Mouse (Mus musculus) urinary bladder, postnatal 25 days (tissue): Measurements from ENCODE around the gene P3h3.
A peak's percentile ranks its signal among the peaks of the same experiment; 100 is the strongest.

Experiments
- DNase-seq: peaks from one replicate; pipeline ENCODE4 v3.0.0; 2022; ENCODE audit warnings: low spot score

P3h3 gene

DNA sequence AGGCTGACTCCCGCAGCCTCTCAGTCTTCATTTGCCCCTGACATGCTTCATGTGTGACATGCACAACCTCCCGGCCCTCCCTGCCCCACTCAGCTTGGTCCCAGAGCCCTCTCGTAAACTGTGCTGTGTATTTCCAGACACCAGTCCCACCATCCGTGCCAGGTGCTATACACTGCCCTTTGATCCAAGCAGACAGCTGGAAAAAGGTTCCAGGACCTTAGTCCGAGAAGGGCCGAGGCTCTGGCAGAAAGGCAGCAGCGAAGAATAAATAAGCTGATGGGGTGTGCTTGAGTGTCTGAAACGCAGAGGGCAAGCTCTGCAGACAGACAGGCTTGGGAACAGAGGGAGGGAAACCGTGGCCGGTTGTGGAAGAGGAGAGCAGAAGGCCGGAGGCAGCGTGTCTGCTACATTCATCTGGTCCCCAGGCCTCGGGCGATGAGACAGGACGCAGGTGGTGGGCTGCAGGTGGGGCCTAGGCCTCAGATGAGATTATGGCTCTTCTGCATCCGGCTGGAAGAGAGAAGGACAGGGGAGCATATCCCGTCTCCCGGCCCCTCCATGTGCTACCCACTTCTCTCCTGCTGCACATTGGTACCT is 8.3 kb upstream of the P3h3 start:
- no peak for DNase-seq

DNA sequence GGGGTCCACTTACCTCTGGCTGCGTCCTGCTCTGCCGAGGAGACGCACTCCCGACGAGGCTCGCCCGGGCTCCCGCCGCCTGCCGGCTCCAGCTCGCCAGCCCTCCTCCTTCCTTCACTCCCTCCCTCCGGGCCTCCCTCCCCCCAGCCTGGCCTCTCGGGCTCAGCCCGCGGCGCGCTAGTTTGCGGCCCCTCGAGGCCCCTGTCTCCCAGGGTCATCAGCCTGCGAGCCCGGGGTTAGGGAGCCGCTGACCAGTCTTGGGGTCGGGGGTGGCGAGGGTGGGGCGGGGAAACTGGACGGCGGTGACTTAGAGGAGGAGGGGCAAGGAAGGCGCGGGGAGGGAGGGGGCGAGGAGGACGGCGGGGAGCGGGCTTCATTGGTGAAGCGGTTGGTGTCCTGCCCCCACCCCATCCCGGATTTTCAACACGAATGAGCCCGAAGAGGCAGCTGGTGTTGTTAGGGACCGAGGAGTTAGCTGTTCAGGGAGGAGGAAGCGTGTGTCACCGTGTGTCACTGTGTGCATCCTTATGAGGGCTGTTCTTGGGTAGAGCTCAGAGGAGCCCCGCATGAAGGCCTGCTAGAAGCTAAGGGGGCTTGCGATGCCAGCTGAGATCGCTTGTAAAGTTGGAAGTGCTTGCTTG is 6.2 kb upstream of the P3h3 start, which contains the start of gene Gpr162:
TSS of gene Gpr162 (minus strand) at position 326 of the 641 bp plus-strand sequence.
- peak; percentile 60 for DNase-seq

DNA sequence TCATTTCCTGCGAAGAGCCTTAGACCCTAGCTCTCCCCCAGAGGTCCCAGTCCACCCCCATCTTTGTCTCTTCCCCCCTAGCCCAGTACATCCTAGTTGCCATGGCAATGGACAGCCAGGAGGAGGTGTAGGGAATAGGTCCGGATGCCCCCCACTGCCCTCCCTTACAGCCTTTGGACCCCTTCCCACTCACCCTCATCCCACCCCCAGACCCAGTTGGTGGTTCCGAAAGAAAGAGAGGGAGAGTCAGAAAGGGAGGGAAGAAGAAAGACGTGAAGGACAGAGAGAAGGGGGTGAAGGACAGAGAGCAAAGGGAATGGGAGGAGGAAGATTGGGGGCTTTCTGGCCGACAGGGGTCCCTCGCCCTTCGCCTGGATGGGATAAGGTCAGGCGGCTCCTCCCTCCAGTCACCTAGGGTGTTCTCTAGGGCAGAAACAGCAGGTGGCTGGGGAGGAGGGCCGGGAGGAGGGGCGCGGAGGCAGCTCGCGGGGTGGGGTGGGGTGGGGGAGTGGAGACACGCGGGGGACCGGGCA is 5.6 kb upstream of the P3h3 start:
- DNase-seq = no peak

DNA sequence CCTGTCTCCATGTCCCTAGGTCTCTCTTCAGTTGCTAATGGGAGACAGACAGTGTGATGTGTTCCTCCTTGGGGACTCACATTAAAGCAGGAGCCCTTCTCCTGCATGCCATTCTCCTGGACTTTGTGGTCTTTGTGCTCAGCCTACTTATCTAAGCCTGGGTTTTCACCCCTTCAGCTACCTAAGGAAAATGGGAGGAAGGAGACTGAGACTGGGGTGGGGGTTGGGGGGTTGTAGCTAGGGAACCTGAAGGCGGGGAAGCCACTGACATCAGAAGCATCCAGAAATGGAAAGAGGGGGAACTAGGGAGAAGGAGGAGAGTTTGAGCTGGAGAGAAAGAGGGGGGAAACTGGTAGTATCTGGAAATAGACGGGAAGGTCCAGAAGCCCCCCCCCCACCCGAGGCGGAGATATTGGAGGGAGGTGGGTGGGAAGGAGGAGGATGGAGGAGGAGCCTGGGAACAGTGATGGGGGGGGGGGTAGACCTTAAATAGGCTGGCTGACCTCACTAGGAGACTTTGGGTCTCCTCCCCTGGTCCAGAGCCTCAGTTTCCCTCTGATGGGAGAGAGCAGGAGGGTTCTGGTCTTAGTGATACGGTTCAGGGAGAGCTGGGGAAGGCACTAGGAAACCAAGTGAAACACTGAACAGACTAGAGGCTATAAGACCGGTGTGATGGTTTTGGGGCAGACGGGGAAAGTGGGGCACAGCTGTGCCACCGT is 5.0 kb upstream of the P3h3 start:
- no peak for DNase-seq

DNA sequence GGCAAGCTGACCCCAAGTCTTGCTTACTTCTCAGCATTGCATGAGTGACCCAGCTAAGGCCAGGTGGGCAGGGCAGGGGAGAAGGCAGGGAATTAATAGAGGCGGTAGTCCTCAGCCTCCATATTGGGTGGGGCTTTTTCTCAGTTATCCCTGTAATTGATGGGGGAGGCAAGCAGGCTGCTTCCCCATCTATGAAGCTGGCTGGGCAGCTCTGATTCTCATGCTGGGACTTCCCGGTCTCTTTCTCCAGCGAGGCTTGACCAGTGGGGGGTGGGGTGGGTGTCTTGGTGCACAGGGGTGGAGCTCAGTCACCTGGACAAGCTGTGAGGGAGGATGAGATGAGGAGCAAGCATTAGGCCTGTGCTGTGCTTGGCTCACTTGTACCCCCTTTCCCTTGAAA is 4.2 kb upstream of the P3h3 start:
- no peak for DNase-seq

DNA sequence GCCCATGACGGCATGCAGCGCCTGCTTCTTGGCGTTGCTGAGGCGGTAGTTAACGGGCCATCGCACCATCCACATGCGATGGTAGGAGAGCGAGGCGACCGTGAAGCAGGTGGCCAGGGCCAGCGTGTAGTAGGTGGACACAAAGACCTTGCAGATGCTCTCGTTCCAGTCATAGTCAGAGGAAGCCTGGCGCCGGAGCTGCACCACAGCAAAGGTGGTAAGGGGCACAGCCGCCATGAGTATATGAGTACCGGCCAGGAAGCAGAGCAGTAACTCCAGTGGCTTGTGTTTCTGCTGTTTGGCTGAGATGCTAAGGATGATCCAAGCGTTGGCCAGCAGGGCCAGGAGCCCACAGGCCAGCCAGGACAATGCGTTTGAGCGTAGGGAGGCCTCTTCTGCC is 3.7 kb upstream of the P3h3 start:
- DNase-seq = no peak

DNA sequence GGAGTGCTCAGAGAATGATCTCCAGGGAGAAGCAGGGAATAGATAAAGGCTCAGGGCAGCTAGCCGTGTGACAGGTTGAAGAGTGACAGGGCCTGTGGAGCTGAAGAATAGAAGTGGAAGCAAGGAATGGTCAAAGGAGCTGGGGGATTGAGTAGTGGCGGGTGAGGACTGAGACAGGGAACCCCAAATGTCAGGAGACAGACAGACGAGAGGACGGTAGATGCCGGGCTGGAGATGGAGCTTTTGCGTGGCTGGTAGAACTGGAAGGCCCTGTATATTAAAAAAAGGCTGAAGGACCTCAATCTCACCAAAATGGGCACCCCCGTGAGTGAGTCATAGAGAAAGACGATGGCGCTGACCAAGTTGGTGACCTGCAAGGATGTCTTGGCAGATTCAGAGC is 3.0 kb upstream of the P3h3 start:
- no peak for DNase-seq

DNA sequence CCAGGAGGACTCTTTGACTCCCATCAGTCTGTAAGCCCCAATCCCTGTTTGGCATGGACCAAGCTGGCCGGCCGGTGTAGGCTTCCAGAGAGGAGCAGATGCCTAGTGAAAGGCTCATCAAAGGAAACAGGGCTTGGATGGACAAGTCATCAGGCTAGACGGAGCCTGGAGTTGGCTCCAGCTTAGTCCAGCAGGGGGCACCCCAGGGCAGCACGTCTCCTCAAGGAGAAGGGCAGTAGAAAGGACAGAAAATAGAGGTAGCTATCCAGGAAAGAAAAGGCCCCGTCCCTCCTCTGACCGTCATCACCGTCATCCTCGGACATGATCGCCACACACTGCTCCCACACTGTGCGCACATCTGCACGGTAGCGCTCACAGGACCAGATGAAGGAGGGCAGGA is 2.2 kb upstream of the P3h3 start:
- DNase-seq = peak; percentile 92

DNA sequence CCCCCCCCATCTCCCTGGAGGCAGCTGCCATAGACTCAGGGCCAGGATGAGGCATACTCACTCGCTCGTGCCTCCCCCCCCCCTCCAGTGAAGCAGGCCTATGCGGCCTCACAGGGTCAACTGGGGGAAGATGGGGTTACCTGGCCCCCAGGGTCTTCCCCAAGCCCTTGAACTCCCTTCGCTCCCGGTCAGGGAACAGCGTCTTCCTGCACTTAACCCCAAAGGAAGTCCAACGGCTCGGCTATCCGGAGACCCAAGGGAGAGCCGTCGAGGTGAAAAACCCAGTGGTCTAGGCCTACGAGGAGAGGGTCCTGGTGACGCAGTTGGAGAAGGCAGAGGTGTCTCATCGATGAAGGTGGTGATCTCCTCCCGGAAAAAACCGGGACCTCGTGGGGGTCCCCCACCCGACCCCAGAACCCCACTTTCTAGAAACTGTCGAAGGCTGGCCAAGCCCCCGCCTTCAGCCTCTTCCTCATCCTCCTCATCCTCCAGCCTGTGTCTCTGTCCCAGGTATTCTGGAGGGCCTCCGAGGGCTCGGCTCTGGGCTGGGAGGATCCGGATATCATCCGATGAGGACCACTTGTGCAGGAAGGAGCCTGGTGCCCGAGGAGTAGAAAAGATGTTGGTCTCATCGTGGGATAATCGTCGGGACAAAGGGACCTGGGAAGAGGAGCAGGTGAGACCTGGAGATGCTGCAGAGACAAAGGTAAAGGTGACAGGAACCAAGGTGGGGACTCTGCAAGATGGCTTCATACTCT is 1.2 kb upstream of the P3h3 start:
- no peak for DNase-seq

DNA sequence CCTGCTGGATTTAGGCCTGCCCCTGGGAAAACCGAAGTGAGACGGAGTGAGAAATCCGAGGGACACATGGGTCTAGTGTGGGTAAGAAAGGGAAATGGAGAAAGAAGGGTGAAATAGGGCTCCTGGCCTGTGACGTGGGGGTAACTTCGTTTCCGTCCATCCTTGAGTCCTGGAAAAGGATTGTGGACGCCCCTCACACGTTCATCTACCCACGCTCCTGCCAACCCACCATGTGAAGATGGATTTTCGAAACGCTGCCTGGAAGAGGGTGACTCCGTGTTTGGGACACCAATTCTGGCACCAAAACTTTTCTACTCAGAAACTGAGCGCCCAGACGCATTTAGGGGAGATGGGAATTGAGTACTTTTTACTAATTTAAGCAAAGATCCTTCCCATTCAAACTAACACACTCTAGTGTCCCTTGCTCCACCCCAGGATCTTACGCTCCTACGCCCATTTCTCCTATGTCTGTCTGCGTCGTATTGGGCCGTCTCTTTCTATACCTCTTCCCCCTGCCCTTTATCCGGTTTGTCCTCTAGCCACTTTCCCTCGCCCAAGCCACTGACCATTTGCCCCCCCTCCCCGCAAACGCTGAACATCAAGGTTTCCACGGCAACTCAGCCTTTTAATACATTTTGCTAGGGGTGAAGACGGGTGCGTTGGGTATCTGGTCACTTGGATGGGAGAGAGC is 433 bp upstream of the P3h3 start:
- no peak for DNase-seq

DNA sequence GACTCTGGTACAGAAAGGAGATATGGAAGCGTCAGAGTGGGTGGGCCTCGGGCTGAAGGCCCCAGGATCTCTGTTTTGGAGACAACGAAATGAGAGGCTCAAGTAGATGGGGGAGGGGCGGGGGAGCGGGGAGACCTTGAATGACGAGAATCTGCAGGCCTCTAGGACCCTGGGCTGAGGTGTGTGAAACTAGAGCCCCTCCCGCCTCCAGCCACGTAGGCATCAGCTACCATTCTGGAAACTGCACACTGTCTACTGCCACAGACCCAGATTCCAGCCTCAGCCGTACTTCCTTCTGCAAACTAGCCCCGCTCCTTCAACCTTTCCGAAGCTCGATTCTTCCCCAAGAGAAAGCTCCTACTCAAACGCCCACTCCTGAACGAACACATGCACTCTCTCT is 1.2 kb downstream of the P3h3 start:
- DNase-seq = no peak

DNA sequence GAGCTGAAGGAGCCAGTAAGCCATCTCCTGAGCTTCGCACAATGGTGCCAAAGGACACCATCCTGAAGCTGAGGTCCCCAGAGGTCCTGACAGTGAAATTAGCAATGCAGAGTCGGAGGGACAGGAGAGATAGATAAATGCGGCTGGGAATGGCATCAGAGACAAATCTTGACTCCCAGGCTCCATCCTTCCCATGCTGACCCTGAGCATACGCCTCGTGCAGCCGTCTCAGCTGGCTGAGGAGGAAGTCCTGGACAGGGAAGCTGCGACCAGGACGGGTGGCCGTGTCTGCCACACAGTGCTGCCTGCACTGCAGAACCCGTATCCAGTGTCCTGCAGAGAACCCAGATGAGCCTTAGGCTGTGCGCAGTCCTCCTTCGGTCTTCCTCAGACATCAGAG is 2.9 kb downstream of the P3h3 start:
- DNase-seq = no peak

DNA sequence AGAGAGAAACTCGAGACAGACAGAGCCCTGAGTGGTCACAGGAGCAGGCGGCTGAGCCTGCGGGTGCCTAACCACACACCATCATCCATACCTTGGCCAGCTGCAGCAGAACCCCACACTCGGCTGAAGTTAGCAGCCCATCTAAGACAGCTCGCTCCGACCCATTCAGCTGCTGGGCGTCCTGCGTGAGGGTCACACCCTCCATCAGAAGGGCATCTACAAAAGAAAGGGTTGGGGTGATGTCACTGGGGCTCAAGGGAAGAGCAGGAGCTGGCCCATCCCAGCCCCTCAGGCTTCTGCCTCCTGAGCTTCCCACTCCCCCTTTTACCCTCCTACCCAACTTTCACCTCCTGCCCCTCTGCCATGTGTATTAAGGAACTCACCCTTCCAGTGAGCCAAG is 7.0 kb downstream of the P3h3 start:
- DNase-seq = no peak

DNA sequence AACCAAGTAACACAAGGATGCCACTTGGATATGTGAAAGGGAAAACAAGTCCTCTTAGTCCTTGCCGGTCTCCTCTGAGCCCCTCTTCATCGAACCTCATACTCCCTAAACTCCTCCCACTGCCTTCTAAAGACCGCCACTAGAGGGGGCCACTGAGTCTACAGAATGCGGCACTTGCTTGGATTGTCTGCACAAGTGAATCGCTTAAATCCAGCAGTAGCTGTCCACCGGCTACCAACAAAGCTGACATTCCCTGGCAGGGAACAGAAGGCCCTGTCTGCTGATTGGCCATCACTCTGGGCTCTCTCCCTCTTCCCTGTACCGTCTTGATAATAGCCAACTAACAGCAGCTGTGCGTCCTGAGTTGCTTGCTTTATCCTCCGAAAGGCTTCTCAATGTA is 10.2 kb downstream of the P3h3 start:
- DNase-seq = peak; percentile 90

DNA sequence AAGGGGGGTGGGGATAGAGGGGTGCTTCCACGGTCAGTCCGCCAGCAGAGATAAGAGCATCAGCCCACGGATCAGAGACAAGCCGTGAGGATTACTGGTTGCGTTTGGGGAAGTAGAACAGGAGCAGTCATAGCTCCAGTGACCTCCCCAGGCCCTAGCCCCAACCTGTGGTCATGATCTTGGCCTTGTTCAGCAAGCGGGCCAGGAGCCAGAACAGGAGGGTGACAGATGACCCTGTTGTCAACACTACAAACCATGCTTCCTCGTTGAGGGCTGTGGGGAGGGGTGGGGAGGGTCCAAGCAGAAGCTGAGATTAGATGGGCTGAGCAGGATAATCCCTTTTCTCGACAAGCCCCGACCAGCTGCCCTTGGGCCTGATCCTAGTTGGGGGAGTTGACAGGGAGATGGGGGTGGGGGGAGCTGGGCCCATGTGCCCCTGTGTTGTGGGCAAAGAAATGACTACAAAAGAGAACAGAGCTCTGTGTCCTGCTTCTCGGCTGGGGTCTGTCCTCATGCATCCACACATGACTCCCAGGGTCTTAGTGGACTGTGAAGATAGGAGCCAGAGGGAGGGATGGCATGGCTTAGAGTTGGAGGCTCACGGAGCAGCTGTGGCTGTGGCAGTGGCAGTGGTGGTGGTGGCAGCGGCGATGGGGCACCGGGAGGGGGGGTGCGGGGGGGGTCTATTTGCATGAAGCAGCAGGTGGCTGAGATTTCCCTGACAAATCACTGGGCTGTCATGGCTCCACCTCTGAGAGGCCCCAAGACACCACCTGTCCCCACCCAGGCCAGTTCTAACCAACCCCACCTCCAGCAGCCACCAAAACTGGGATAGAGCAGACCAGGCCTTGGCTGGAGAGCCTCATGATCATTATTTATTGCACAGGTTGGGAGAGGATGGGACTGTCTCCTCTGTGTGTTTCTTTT is 17.0 kb downstream of the P3h3 start, which contains the start of gene Gnb3:
TSS of gene Gnb3 (minus strand) at position 35 of the 927 bp plus-strand sequence.
- DNase-seq = no peak

DNA sequence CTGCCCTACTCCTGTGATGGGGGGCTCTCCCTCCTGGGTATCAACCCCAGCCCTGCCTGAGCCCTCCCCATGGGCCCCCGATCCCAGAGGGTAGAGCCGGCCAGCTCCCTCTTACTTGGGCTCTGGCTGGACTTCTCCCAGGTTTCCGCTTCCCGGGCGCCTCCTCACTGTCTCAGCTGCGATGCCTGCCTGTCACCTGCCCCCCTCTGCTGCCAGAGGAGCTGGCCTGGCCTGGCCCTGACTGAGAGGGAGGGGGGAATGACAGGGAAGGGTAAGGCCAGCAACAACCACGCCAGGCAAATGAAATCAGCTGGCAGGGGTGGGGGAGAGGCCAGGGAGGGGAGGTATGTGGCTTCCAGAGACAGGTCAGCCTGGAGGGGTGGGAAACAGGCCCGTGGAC is 17.7 kb downstream of the P3h3 start:
- DNase-seq = no peak

DNA sequence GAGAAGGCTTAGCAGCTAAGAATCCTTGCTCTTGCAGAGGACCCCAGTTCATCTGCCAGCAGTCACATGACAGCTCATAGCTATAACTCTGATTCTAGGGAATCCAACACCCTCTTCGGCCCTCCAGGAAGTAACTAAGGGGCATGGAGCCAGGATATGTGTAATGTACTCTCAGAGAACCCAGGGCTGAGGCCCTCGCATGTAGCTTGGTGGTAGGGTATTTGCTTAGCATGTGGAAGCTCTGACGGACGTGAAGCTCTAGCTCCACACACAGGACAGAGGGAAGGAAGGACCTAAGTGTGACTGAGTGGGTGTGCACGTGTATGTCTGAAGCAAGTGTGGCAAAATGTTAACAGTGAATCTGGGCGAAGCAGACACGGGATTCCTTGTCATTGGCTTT is 21.1 kb downstream of the P3h3 start:
- DNase-seq = no peak

DNA sequence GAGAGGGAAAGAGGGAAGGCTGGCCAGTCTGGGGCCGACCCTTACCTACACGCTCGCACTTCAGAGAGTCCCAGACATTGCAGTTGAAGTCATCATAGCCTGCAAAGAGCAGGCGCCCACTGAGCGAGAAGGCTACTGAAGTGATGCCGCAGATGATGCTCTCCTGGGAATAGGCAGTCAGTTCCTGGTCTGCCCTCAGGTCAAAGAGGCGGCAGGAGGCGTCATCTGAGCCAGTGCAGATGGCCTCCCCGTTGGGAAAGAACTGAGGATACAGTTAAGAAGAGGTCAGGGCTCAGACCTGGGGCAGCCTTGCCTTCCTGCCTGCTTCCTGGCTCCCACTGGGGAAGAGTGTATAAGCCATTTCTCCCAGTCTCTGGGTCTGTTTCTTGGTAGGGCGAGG is 22.0 kb downstream of the P3h3 start:
- DNase-seq = no peak

DNA sequence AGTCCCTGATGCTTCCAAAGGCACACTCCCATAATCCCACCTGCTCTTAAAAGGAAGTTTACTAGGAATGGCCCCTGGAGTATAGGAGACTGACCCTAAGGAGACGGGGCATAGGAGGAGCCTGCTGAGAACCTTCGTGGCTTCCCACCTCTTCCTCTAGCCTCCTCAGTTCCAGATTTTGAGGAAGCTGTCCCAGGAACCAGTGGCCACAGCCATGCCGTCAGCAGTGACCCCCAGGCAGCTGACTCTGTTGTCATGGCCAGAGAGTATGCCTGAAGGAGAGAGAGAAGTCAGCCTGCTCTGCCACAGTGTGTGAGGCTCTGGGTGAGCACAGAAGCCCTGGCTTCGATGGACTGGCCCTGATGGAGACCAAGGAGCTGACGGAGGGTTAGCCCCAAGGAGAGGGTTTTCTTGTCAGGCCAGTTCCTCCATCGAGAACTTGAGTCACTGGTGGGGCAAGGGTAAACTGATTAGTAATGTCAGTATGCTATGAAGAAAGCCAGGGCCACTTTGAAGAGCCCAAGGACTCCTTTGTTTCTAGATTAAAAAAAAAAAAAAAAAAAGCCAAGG is 23.0 kb downstream of the P3h3 start:
- DNase-seq = peak; percentile 31

DNA sequence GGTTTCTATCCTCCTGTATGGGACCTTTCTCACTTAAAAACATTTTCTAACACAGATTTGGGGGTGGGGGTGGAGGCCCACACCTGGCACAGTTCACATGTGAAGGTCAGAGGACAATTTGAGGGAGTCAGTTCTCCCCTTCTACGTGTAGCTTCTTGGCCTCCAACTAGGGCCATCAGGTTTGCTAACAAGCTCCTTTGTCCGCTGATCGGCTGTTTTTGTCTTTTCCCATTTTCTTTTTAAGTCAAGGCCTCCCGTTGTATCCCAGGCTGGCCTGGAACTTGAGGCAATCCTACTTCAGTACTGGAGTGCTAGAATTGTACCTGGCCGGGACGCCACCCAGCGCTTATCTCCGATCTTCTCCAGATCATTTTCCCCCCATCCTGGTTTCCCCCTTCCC is 25.9 kb downstream of the P3h3 start:
- DNase-seq = no peak
